In the genomic region with DNA sequence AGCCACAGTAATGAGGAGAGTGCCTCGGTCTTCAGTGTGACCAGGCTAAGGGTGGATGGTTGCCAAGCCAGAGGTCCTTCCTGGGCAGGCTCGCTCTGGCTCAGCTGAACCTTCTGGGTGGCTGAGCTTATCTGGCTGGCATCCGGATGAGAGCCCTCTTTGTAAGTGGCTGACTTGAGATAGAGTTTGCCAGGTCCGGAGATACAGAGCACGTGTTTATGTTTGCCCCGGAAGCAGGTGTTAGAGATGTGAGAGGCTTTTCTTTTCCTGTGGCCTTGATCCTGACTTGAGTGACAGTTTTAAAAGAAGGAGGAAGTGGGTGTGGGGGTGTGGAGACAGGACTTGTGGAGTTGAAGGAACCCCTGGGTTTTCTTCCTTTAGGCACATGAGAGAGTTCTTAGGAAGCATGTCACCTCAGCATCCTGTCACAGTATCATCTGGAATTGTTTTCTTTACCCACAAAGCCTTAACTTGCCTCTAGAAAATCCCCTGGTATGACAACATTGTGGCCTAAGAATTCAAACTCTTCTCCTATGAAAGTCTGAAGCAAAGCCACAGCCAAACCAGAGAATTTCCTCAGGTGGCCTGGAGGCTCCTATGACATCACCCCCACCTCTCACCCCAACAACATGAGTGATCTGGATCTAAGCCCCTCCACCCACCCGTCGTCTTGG, we compare ENCODE assay signal across 9 mouse cellular contexts. TPM values are rescaled to one million over a fixed set of nuclear protein-coding genes. Genes with fewer than 3 reads are reported as not detected.
DNase-seq lines count a peak whose midpoint lies in the region; ATAC-seq lines count a peak whose summit lies in the region.
"Had no signal": no experiment of that assay in that cellular context is flagged by ENCODE, and none has a peak within 500 bp of the region (broad histone marks: within the 10 kb centered on the region; RNA-seq: fewer than 3 reads in every experiment).

No protein-coding gene starts in this region.

- ATAC-seq in forebrain, embryonic 15.5 days (replicated peaks) = peak; percentile 53
- 0 out of 2 replicates have a peak, but pooled peaks have one; percentile 17 for ATAC-seq in stomach, embryonic 16.5 days (ENCODE audit: insufficient read depth, low FRiP score)

- WGBS in forebrain, embryonic 15.5 days = 51% methylated on average over 8 of the region's 8 CpGs
- 44% methylated on average over 8 of the region's 8 CpGs for WGBS in stomach, embryonic 16.5 days

- no peaks in the 10 kb centered on the region for H3K9me3 ChIP-seq in forebrain, embryonic 15.5 days
- no peaks in the 10 kb centered on the region for H3K9me3 ChIP-seq in stomach, embryonic 16.5 days (replicated peaks; ENCODE audit: control insufficient read depth, low read length)

- no peak overlapping the region for H3K4me2 ChIP-seq in forebrain, embryonic 15.5 days (replicated peaks)
- no peak overlapping the region for H3K4me2 ChIP-seq in stomach, embryonic 16.5 days (ENCODE audit: low read depth, low read length)

- peaks cover 33% of the 10 kb centered on the region for H3K36me3 ChIP-seq in forebrain, embryonic 15.5 days
- 0 out of 2 replicates have a peak, but pooled peaks cover 3% of the 10 kb centered on the region for H3K36me3 ChIP-seq in stomach, embryonic 16.5 days (ENCODE audit: control insufficient read depth, insufficient read depth, low read length)

- no peak overlapping the region for H3K4me3 ChIP-seq in forebrain, embryonic 15.5 days
- no peak overlapping the region for H3K4me3 ChIP-seq in stomach, embryonic 16.5 days (replicated peaks; ENCODE audit: low read length)

- H3K27me3 ChIP-seq in forebrain, embryonic 15.5 days = no peaks in the 10 kb centered on the region
- H3K27me3 ChIP-seq in stomach, embryonic 16.5 days (ENCODE audit: control insufficient read depth, insufficient read depth, low read length) = no peaks in the 10 kb centered on the region

- H3K4me1 ChIP-seq in forebrain, embryonic 15.5 days = peaks cover 19% of the 10 kb centered on the region
- no peaks in the 10 kb centered on the region for H3K4me1 ChIP-seq in stomach, embryonic 16.5 days (ENCODE audit: control insufficient read depth, insufficient read depth, low read length)

- H3K9ac ChIP-seq in forebrain, embryonic 15.5 days (replicated peaks) = no peak overlapping the region
- H3K9ac ChIP-seq in stomach, embryonic 16.5 days (ENCODE audit: low read length) = no peak overlapping the region

- peak; percentile 38 for DNase-seq in gastrocnemius, postnatal 10 days
- DNase-seq in gastrocnemius, adult 18-20 months (ENCODE audit: low spot score) = no peak
- DNase-seq in MN1 (ENCODE audit: low spot score) = peak; percentile 39
- DNase-seq in kidney, adult 9 months = peak; percentile 36
- peak; percentile 85 for DNase-seq in lung, postnatal 10 days
- DNase-seq in testis, postnatal 10 days (ENCODE audit: low spot score) = no peak

- peak overlapping the region; percentile 82 for H3K27ac ChIP-seq in forebrain, embryonic 15.5 days (replicated peaks)
- no peak overlapping the region for H3K27ac ChIP-seq in stomach, embryonic 16.5 days (ENCODE audit: low read length)

RNA-seq across cellular contexts. Expression of a gene that starts 23.3 kb away (rescaled TPM):
- total RNA-seq in gastrocnemius, postnatal 10 days (2021) = not detected
- not detected for total RNA-seq in gastrocnemius, adult 18-20 months (2021)
- 85.6 and 86.8 TPM in 2 replicates for polyA plus RNA-seq in forebrain, embryonic 15.5 days (2015; fragmentation: Nextera tagmentation; extraction: Ambion mirVana)
- 0.44 and 0.75 TPM in 2 replicates for polyA plus RNA-seq in stomach, embryonic 16.5 days (2015; fragmentation: Nextera tagmentation; extraction: Ambion mirVana)
- polyA plus RNA-seq: stomach, embryonic 14.5 days had no signal

RNA-seq across cellular contexts. Expression of a gene that starts 28.2 kb away (rescaled TPM):
- total RNA-seq in gastrocnemius, postnatal 10 days (2021) = 1 to 10 TPM; 1.4 to 1.5 TPM
- not detected for total RNA-seq in gastrocnemius, adult 18-20 months (2021)
- polyA plus RNA-seq in forebrain, embryonic 15.5 days (2015; fragmentation: Nextera tagmentation; extraction: Ambion mirVana) = 5.8 and 7.2 TPM in 2 replicates
- polyA plus RNA-seq in stomach, embryonic 16.5 days (2015; fragmentation: Nextera tagmentation; extraction: Ambion mirVana) = 8.5 and 9.0 TPM in 2 replicates

Comparison
In these comparisons a context has a peak if more than half of its experiments do, and no peak if none do; other contexts are left out.
1. DNase-seq: peak in gastrocnemius, postnatal 10 days (single experiment), MN1 (single experiment), kidney, adult 9 months (single experiment) and lung, postnatal 10 days (single experiment); none in gastrocnemius, adult 18-20 months (single experiment) and testis, postnatal 10 days (single experiment).